Mouse (Mus musculus): ENCODE results near the gene P2rx5.

- TF ChIP-seq MYC (IDR thresholded peaks at IDR 0.05; ENCODE audit: low read depth, low read length) (no peak), MAFK (IDR thresholded peaks at IDR 0.05; ENCODE audit: insufficient replicate concordance, low read length) (no peak)
These were observed 59.5 kb downstream of the P2rx5 start for GRCm38 (mm10) chr11:73219671-73220070.

Measured in CH12.LX (cell line).